Mouse (Mus musculus) heart, postnatal 14 days (tissue): ENCODE data around the gene Dph2. TPM values are rescaled to one million over a fixed set of nuclear protein-coding genes. Genes with fewer than 3 reads are reported as not detected.

Experiments used
- DNase-seq, 2 experiments: peaks; one replicate each; pipeline ENCODE4 v3.0.0; 2021 to 2022
- intact Hi-C: fragments of 180-260 bp; cut with DNase I; formaldehyde crosslinking; loops from one replicate; pipeline ENCODE4 v1.15.1; 2025
- total RNA-seq, 2 experiments: library from RNA; stranded (reverse); gene quantifications; 2 replicates each; pipeline ENCODE4 v1.2.3; 2021

Dph2 gene
- total RNA-seq, 2 experiments from 2014 or later = 2.7 to 2.9 TPM

GRCm38 (mm10) chr4:117847011-117847410, 44.8 kb downstream of the Dph2 start:
- no peak for DNase-seq
- intact Hi-C loops = no loop called here

- DNase-seq = no peak
- intact Hi-C loops = no loop called here
Measured at GRCm38 (mm10) chr4:117846261-117846660, 45.6 kb downstream of the Dph2 start.

- intact Hi-C loops = no loop called here
- no peak for DNase-seq
Measured at GRCm38 (mm10) chr4:117845316-117845715, 46.5 kb downstream of the Dph2 start.

- intact Hi-C loops = no loop called here
- no peak for DNase-seq
Measured at GRCm38 (mm10) chr4:117844467-117844866, 47.4 kb downstream of the Dph2 start.

- intact Hi-C loops = no loop called here
- DNase-seq = no peak
Measured at GRCm38 (mm10) chr4:117843101-117843500, 48.7 kb downstream of the Dph2 start.

- DNase-seq = no peak
- intact Hi-C loops = no loop called here
Measured at GRCm38 (mm10) chr4:117841566-117841965, 50.3 kb downstream of the Dph2 start.

- intact Hi-C loops = no loop called here
- no peak for DNase-seq
Measured at GRCm38 (mm10) chr4:117840821-117841220, 51.0 kb downstream of the Dph2 start.

GRCm38 (mm10) chr4:117839366-117839765, 52.5 kb downstream of the Dph2 start:
- intact Hi-C loops = no loop called here
- DNase-seq = no peak

Other genes starting within 250 kb of the Dph2 start
- 10 to 100 TPM; 16.6 to 19.2 TPM for gene Dmap1, start 209.8 kb downstream of the Dph2 start, total RNA-seq
- gene Gm12845, start 167.6 kb downstream of the Dph2 start, total RNA-seq = not detected
- gene Klf17, start 126.4 kb downstream of the Dph2 start, total RNA-seq = not detected
- 1 to 10 TPM; 2.6 to 4.1 TPM for gene Slc6a9, start 57.5 kb downstream of the Dph2 start, total RNA-seq
- gene Ccdc24, start 19.5 kb downstream of the Dph2 start, total RNA-seq = under 1 TPM; 0.39 to 0.45 TPM
- gene B4galt2, start 8.5 kb downstream of the Dph2 start, total RNA-seq = 1 to 10 TPM; 7.5 to 8.0 TPM
- gene Atp6v0b, start 4.7 kb downstream of the Dph2 start, total RNA-seq = 100 to 1,000 TPM; 128 to 129 TPM
- gene Ipo13, start 23.0 kb upstream of the Dph2 start, total RNA-seq = 10 to 100 TPM; 64.9 to 66.9 TPM
- not detected for gene Artn, start 37.7 kb upstream of the Dph2 start, total RNA-seq
- gene St3gal3, start 242.9 kb upstream of the Dph2 start, total RNA-seq = 10 to 100 TPM; 44.5 to 48.1 TPM